Mouse (Mus musculus) lung, postnatal 0 days (tissue): ENCODE data around the gene Sertad1. TPM values are rescaled to one million over a fixed set of nuclear protein-coding genes. Genes with fewer than 3 reads are reported as not detected.
A peak's percentile ranks its signal among the peaks of the same experiment; 100 is the strongest.

Source experiments
- ATAC-seq: fragments of 200-750 bp; cut with Nextera tagmentation; 2 replicates; pipeline ENCODE4 v1.8.0; 2017; ENCODE audit warnings: moderate library complexity
- DNase-seq: peaks from one replicate; pipeline ENCODE4 v3.0.0-alpha.2; 2016; ENCODE audit warnings: low spot score
- H3K27ac ChIP-seq: fragments of 300-500 bp; sonication (generic); 2 replicates; pipeline ENCODE4 v1.5.1; 2014; ENCODE audit warnings: antibody characterized with exemption, mild to moderate bottlenecking, low read length, mixed read lengths
- H3K27me3 ChIP-seq: fragments of 300-500 bp; sonication (generic); replicated peaks from 2 replicates; pipeline ENCODE4 v1.6.1; 2014; ENCODE audit warnings: low read length, mixed read lengths; ENCODE audit not compliant: insufficient read depth
- H3K36me3 ChIP-seq: fragments of 300-500 bp; sonication (generic); 2 replicates; pipeline ENCODE4 v1.6.1; 2014; ENCODE audit warnings: low read length, mixed read lengths; ENCODE audit not compliant: insufficient read depth
- H3K4me1 ChIP-seq: fragments of 300-500 bp; sonication (generic); 2 replicates; pipeline ENCODE4 v1.6.1; 2014; ENCODE audit warnings: antibody characterized with exemption, low read depth, low read length, mixed read lengths; ENCODE audit not compliant: insufficient read depth
- H3K4me2 ChIP-seq: fragments of 300-500 bp; sonication (generic); replicated peaks from 2 replicates; pipeline ENCODE4 v1.6.1; 2014; ENCODE audit warnings: low read depth, mild to moderate bottlenecking, low read length, moderate library complexity, mixed read lengths
- H3K4me3 ChIP-seq: fragments of 300-500 bp; sonication (generic); 2 replicates; pipeline ENCODE4 v1.5.1; 2014; ENCODE audit warnings: low read depth, low read length
- H3K9ac ChIP-seq: fragments of 300-500 bp; sonication (generic); replicated peaks from 2 replicates; pipeline ENCODE4 v1.6.1; 2014; ENCODE audit warnings: low read depth, mild to moderate bottlenecking
- H3K9me3 ChIP-seq: fragments of 300-500 bp; sonication (generic); 2 replicates; pipeline ENCODE4 v1.6.1; 2016; ENCODE audit warnings: low read length, mixed read lengths
- CTCF ChIP-seq: IDR thresholded peaks from 2 replicates; pipeline ENCODE4 v1.5.1; 2016; ENCODE audit warnings: antibody characterized with exemption, mild to moderate bottlenecking
- EP300 ChIP-seq: IDR thresholded peaks from 2 replicates; pipeline ENCODE4 v1.6.1; 2016; ENCODE audit warnings: antibody characterized with exemption, mild to moderate bottlenecking, control low read depth
- WGBS: fragments of 180-500 bp; shearing (Covaris S2); extraction: QIAGEN DNeasy Blood & Tissue Kit; methylation state at CpG from one replicate; pipeline ENCODE4 v1.1.7; 2014; 5-methylcytosine and 5-hydroxymethylcytosine counted together
- polyA plus RNA-seq: library from polyadenylated mRNA; unstranded; fragments of >200 nt; fragmentation: Nextera tagmentation; extraction: Ambion mirVana; gene quantifications from 2 replicates; pipeline ENCODE4 v1.2.1, GENCODE M21; 2015

Gene Sertad1
- polyA plus RNA-seq, 1 experiment from 2014 or later: 79.6 TPM

GRCm38 (mm10) chr7:27475596-27475995 is 11.1 kb upstream of the Sertad1 start:
- H3K9ac ChIP-seq: no peak overlapping the region
- peaks cover 8% of the 10 kb centered on the region; the same call in 1 of the 2 replicates for H3K4me1 ChIP-seq
- H3K9me3 ChIP-seq: no peaks in the 10 kb centered on the region
- no peaks in the 10 kb centered on the region; the same call in 1 of the 2 replicates for H3K36me3 ChIP-seq
- H3K4me3 ChIP-seq: no peak overlapping the region
- DNase-seq: no peak
- peak overlapping the region; percentile 60; the same call in 1 of the 2 replicates for H3K27ac ChIP-seq
- TF ChIP-seq EP300 (no peak), CTCF (no peak)
- ATAC-seq: no peak
- H3K4me2 ChIP-seq: peak overlapping the region; percentile 78; the same call in 1 of the 2 replicates
- H3K27me3 ChIP-seq: no peaks in the 10 kb centered on the region
- 95% methylated on average over 2 of the region's 2 CpGs for WGBS

- WGBS: 95% methylated on average over 14 of the region's 14 CpGs
- Histone ChIP-seq H3K9ac (no peak overlapping the region), H3K27me3 (no peaks in the 10 kb centered on the region), H3K27ac (no peak overlapping the region), H3K36me3 (no peaks in the 10 kb centered on the region; the same call in 1 of the 2 replicates), H3K4me1 (peaks cover 8% of the 10 kb centered on the region; the same call in 1 of the 2 replicates), H3K9me3 (no peaks in the 10 kb centered on the region), H3K4me2 (no peak overlapping the region), H3K4me3 (no peak overlapping the region)
- DNase-seq: no peak
- no peak for TF ChIP-seq CTCF
- no peak for TF ChIP-seq EP300
- no peak for ATAC-seq
Measured at GRCm38 (mm10) chr7:27476098-27476635, 10.5 kb upstream of the Sertad1 start.

- peak overlapping the region; percentile 27; the same call in 1 of the 2 replicates for H3K27ac ChIP-seq
Measured at GRCm38 (mm10) chr7:27478561-27478960, 8.1 kb upstream of the Sertad1 start.

GRCm38 (mm10) chr7:27479750-27480149 is 7.0 kb upstream of the Sertad1 start:
- no peak overlapping the region for H3K4me2 ChIP-seq
- ATAC-seq: no peak
- no peak overlapping the region for H3K9ac ChIP-seq
- no peak for DNase-seq
- no peaks in the 10 kb centered on the region; the same call in 1 of the 2 replicates for H3K36me3 ChIP-seq
- no peak overlapping the region for H3K27ac ChIP-seq
- no peak overlapping the region for H3K4me3 ChIP-seq
- H3K9me3 ChIP-seq: no peaks in the 10 kb centered on the region
- 74% methylated on average over 1 of the region's 1 CpGs for WGBS
- H3K27me3 ChIP-seq: no peaks in the 10 kb centered on the region
- TF ChIP-seq EP300 (no peak), CTCF (no peak)
- peaks cover 8% of the 10 kb centered on the region; the same call in 1 of the 2 replicates for H3K4me1 ChIP-seq

More at GRCm38 (mm10) chr7:27478561-27478960, 8.1 kb upstream of the Sertad1 start:
- DNase-seq: no peak
- H3K36me3 ChIP-seq: no peaks in the 10 kb centered on the region; the same call in 1 of the 2 replicates
- TF ChIP-seq EP300 (no peak), CTCF (peak; percentile 11; the same call in 1 of the 2 replicates)
- H3K4me1 ChIP-seq: peaks cover 8% of the 10 kb centered on the region; the same call in 1 of the 2 replicates
- H3K4me2 ChIP-seq: no peak overlapping the region
- no peak for ATAC-seq
- H3K27me3 ChIP-seq: no peaks in the 10 kb centered on the region
- no peak overlapping the region for H3K9ac ChIP-seq
- WGBS: 60% methylated on average over 7 of the region's 7 CpGs
- no peaks in the 10 kb centered on the region for H3K9me3 ChIP-seq
- H3K4me3 ChIP-seq: no peak overlapping the region

- no peak for ATAC-seq
- DNase-seq: no peak
- Histone ChIP-seq H3K36me3 (no peaks in the 10 kb centered on the region; the same call in 1 of the 2 replicates), H3K4me2 (peak overlapping the region; percentile 57; the same call in 1 of the 2 replicates), H3K4me3 (no peak overlapping the region), H3K27me3 (no peaks in the 10 kb centered on the region), H3K9ac (no peak overlapping the region), H3K9me3 (no peaks in the 10 kb centered on the region), H3K4me1 (peaks cover 6% of the 10 kb centered on the region; the same call in 1 of the 2 replicates), H3K27ac (peak overlapping the region; percentile 91)
- TF ChIP-seq EP300: no peak
- no peak for TF ChIP-seq CTCF
- 67% methylated on average over 3 of the region's 3 CpGs for WGBS
Measured at GRCm38 (mm10) chr7:27480506-27480905, 6.2 kb upstream of the Sertad1 start.

GRCm38 (mm10) chr7:27480927-27481626 is 5.6 kb upstream of the Sertad1 start:
- no peaks in the 10 kb centered on the region; the same call in 1 of the 2 replicates for H3K36me3 ChIP-seq
- no peaks in the 10 kb centered on the region for H3K27me3 ChIP-seq
- H3K27ac ChIP-seq: peak overlapping the region; percentile 91
- ATAC-seq (no peak), DNase-seq (peak; percentile 24)
- 13% methylated on average over 10 of the region's 11 CpGs for WGBS
- peak overlapping the region; percentile 57 for H3K4me2 ChIP-seq
- TF ChIP-seq EP300 (no peak), CTCF (no peak)
- peak overlapping the region; percentile 26 for H3K4me3 ChIP-seq
- H3K9ac ChIP-seq: peak overlapping the region; percentile 56
- H3K4me1 ChIP-seq: peaks cover 5% of the 10 kb centered on the region; the same call in 1 of the 2 replicates
- no peaks in the 10 kb centered on the region for H3K9me3 ChIP-seq
